Mouse (Mus musculus) layer of hippocampus, adult 9-10 months (tissue): ENCODE measurements around the gene Mars2.

Source experiments
- DNase-seq: peaks from one replicate; pipeline ENCODE4 v3.0.0; 2022; ENCODE audit warnings: low spot score

The Mars2 gene

DNA sequence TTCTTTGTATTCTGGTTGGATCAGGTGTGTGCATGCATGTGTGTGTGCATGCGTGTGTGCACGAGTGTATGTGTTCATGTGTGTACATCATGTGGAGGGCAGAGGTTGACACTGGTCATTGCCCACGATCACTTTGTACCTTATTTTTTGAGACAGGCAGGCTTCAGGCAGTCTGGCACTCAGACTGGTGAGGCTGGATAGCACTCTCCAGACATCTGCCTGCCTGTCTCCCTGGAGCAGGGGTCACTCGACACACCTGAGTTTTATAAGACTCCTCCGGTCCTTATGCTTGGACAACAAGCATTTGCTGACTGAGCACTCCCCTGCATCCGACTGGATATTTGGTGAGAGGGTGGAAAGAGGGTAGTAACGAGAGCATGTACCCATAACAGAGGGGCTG, 14.0 kb upstream of the Mars2 start:
- no peak for DNase-seq

DNA sequence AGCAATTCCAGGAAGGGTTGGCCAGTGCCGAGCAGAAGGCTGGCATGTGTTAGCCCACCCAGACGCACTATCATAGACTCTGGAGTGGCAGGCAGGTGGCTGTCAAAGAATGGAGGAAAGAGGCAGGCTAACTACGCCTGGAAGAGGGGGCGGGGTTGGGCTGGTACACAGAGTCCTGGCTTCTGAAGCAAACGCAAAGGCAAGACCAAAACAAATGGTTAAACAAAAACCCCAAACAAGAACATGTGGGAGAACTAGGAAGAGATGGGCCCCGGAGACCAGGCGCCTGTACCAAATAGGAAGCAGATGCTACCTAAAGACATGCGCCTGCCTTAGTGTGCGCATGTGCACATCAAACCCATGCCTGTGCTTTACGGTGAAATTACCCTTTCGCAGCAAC, 12.9 kb upstream of the Mars2 start:
- no peak for DNase-seq

DNA sequence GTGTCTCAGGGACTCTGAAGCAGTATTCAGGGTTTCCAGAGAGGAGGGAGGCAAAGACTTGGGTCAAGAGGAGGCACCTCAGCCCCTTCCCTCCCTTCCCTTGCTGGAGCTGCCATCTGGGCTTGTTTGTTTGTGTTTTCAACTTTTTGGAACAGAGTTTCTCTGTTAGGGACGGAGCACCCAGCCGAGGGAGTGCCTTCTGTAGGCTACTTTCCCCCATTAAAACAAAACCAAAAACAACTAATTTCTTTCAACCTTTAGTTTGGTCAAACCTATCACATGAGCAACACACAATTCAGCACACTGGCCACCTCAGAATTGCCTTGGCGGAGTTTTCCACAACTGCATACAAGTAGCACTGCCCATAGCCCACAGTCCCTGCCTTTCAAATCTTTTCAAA, 11.6 kb upstream of the Mars2 start:
- no peak for DNase-seq

DNA sequence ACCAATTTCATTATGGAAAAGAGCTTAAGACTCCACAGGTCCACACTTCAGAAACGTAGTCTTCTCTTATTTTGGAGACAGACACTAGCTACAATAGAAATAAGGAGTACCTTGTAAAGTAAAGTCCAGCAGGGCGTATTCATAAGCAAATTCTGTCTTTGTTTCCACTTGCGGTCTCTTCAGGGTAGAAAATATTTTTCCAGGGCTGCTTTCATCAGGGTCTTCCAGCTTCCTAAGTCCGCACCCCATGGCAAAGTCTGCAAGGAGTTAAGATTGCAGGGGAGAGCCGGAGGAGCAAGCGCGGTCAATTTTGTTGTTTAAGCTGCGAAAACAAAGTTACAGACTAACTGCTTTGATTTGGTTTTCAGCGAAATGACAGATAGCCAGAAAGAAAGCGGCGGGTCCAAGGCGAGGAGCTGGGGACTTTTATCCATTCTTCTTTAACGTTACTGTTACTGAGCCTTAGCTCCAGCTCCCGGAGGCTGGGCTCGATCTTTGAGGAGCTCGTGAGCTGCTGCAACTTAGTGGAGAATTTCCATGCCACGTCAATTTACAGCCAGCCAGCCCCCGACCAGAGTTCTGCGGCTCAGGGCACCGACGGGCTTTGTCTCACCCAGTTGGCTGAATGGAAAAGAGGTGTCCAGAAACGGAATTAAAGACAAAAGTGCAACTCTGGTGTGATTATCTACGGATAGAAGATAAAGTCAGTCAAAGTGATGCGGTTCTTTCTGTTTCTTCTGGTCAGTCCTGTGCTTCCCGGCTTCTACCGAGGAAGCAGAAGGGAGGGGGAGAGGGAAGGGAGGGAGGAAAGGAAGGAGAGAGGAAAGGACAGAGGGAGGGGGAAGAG, 10.7 kb upstream of the Mars2 start, which contains the start of gene Rftn2:
Rftn2 (minus strand) TSS at position 772 of the 847 bp plus-strand sequence.
- no peak for DNase-seq

DNA sequence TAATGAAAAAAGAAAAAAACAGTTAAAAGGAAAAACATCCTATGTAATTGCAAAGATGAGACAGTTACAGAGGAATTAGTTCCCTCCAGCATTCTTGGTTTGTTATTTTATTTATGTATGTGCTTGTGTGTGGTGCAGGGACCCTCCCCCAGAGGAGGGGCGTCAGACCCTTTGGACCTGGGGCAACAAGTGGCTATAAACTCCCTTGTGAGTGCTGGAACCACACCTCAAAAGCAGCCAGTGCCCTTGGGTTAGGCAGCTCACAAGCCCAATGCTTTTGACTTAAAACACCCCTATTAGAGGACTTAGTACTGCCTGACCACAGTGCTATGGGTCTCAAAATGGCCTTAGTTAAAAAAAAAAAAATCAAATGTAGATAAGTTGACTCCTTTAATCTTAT, 9.6 kb upstream of the Mars2 start:
- DNase-seq, result no peak

DNA sequence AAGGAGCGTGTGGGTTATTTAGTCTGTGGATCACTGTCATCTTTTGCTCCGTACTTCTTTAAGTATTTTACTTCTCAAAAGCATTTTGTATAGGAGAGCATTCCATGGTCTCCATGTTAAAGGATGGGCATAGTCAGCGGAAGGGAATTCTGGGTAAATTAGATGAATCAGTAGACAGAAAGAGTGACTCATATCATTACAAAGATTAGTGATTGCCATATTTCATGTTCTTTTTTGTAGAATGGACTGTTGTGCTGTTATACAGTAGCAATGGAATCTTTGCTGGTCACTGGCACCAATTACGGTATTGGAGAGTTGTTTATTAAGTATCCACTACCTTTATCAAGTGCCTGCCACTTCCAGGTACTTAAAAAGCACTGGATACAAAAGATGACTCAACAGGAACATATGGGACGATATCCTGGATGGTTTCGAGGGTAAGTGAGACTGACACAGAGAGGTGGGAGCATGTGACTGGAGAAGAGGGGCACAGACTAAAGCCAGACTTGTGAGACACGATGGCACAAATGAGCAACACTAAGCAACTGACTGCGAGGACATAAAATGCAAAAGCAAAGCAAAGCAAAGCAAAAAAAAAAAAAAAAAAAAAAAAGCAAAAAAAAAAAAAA, 8.6 kb upstream of the Mars2 start:
- DNase-seq, result no peak

DNA sequence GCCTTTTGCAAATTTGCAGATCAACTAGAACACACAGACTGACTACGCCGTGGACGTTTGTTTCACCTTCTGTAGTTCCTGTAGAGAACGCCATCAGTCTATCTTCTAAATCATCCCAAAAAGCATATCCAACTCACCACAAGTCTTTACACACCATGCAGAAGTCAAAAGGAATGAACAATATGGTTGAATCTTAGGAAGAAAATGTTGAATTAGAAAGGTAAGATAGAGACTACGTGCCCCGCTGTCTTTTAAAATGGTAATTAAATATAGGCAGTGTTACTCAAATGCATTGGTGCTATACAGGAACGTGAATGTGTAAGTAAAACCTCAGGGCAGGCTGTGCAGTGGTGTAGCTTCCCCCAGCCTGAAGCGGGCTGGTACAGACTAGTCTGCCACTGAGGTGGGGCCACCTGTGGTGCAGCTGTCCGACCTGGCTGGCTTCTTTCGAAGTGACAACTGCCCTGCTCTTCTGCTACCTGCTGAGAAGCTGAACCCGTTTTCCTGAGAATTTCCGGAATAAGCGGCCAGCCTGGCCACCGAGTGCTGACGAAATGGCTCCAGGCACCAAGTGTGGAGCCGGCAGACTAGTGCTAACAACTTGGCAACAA, 2.0 kb upstream of the Mars2 start:
- no peak for DNase-seq

DNA sequence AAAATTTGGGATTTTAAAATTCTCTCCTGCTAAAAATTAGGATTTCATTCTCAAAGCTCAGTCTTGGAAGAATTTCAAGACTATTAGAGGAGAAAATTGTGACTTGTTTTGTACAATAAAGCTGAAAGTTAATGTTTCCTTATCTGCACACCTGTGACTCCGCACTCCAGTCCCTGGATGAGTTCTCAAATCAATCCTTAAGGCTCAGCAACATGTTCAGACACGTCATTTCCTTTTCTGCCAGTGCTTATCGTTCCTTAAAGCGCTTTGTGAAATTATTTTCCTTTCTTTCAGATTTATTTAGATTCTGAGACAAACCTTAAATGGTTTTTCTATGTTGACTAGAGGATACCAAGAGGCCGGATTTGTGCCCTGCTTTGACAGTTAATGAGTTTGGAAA, 490 bp upstream of the Mars2 start:
- DNase-seq, result no peak

DNA sequence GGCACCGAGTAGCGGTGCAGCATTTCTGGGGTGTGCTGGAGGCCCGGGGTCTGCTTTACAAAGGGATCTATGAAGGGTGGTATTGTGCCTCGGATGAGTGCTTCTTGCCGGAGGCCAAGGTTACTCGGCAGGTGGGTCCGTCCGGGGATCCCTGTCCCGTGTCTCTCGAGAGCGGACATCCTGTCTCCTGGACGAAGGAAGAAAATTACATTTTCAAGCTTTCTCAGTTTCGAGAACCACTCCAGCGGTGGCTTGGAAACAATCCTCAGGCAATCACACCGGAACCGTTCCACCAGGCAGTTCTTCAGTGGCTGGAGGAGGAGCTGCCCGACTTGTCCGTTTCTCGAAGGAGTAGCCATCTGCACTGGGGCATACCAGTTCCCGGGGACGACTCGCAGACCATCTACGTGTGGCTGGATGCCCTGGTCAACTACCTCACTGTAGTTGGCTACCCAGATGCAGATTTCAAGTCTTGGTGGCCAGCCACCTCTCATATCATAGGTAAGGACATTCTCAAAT, 725 bp downstream of the Mars2 start:
- DNase-seq, result no peak

DNA sequence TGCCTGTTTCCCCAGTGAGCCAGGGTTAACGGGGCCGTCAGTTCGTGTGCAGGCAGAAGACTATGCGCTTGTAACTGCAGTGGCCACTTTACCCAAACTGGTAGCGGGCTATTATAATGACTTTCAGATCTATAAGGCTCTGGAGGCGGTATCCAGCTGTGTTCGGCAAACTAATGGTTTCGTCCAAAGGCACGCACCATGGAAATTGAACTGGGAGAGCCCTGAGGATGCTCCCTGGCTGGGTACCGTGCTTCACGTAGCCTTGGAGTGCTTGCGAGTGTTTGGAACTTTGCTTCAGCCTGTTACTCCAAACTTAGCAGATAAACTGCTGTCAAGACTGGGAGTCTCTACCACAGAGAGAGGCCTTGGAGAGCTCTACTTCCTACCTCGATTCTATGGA, 1.5 kb downstream of the Mars2 start:
- DNase-seq, result no peak

DNA sequence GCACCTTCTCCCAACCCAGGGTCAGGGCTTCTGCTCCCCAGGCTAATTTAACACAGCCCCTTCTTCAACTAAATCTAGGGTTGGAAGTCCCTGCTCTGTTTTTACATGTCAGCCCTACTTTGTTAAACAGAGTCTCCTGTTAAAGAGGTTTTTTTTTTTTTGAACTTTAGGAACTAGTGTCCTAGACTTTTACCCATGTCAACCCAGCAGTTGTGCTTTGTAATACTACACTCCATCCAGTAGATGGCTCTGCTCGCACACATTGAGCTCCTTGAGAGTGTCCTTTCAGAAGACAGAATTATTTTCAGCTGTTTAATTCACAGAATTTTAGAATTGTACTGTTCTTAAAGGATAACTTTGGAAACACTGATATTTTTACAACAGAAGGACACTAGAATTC, 2.3 kb downstream of the Mars2 start:
- peak; percentile 39 for DNase-seq

DNA sequence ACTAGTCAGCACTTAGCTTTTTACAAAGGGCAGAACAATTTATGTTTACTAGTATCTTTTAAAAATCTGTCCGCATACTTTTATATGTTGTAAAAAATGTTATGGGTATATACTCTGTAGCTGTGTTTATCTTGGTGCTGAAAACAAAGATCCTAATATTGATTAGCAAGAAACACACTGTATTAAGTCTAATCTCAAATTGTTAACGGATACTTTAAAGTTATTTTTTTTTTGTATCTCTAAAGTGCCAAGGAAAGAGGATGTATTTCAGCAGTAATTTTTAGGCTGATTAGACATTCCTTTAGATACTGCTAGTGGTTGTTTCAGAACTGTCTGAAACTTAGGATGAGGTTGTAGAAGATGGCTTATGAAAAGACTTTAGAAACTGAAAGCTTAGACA, 9.4 kb downstream of the Mars2 start:
- DNase-seq, result no peak

DNA sequence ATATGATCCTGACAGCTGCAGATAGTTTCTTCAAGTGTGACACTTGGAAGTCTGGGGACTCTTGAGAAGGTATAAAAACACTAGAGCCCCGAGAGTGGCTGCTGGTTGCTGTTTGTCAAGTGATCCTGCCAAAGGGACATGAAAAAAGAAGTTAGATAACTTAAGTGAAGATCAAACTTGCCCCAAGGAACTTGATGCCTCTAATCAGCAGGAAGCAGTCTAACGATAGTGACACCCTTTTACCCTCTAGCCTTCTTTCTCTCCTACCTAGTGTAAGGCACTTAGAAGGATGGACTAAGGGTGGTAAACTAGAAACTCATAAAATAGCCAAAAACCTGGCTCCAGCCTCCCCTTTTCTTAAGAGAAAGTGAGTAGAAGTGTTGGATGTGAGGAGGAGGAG, 27.4 kb downstream of the Mars2 start:
- no peak for DNase-seq

DNA sequence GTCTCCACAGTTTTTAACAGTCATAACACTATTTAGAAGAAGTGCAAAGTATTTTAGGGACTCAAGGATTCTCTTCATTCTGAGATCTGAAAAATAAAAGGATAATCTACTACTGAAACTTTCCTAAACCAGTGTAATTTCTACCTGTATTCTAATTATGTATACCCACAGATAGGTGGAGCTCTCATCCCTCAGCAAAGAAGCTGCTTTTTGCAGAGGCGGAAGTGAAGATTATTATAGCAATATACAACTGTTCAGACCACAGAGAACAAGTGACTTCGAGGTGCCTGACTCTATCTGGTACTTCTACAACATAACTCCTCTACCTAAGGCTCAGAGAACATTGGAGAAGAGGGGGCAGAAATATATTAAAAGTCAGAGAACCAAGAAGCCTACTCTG, 28.5 kb downstream of the Mars2 start:
- no peak for DNase-seq

DNA sequence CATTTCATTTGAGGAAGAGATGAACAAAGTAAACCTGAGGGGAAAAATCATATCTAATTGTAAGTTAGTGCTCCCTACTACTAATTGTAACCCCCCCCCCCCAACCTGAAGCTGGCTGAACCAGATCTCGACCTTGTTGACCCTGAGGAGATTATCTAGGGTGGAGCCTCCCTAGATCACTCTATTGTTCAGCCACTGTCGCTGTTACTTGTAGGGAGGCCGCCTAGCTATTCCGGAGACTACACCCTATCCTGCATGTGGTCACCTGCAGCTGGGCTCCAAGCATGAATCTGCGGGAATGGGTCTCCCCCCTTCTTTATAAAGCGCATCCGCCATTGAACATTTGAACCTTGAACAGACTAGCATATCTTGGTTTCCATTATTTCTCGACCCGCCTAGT, 42.1 kb downstream of the Mars2 start:
- no peak for DNase-seq
